Mouse (Mus musculus) E14TG2a.4 (cell line): ENCODE measurements at regions not wholly inside any gene's neighbourhood (a gene's known extent, or its start where the extent isn't known, plus 50 kb on each side); places are given as distances from the start of the nearest gene placed in this dataset.

Experiments
- CTCF ChIP-seq: conservative IDR thresholded peaks from 2 replicates; pipeline ENCODE4 v1.5.1; 2014; ENCODE audit warnings: low read length
- NANOG ChIP-seq: IDR thresholded peaks from 2 replicates; pipeline ENCODE4 v1.6.1; 2014; ENCODE audit warnings: borderline replicate concordance, low read length, mixed read lengths
- POU5F1 ChIP-seq: IDR thresholded peaks from 2 replicates; pipeline ENCODE4 v1.6.1; 2014; ENCODE audit warnings: low read length, borderline replicate concordance

- TF ChIP-seq CTCF (no peak), NANOG (no peak), POU5F1 (no peak)
Observed at GRCm38 (mm10) chr6:135629236-135629635, 266.9 kb downstream of the Emp1 start.
